Mouse (Mus musculus) gastrocnemius, adult 2 months (tissue): ENCODE measurements around the gene Edaradd. TPM values are rescaled to one million over a fixed set of nuclear protein-coding genes. Genes with fewer than 3 reads are reported as not detected.
A peak's percentile ranks its signal among the peaks of the same experiment; 100 is the strongest.

ENCODE experiments used
- DNase-seq: peaks from one replicate; pipeline ENCODE4 v3.0.0; 2022
- H3K27ac ChIP-seq: fragments of 200-600 bp; 2 replicates; pipeline ENCODE4 v1.8.1; 2022; ENCODE audit warnings: mild to moderate bottlenecking
- H3K4me3 ChIP-seq: fragments of 200-600 bp; 2 replicates; pipeline ENCODE4 v1.8.1; 2022; ENCODE audit warnings: mild to moderate bottlenecking, moderate library complexity
- CTCF ChIP-seq: fragments of 200-600 bp; IDR thresholded peaks from 2 replicates; pipeline ENCODE4 v1.8.1; 2022; ENCODE audit warnings: antibody characterized with exemption, mild to moderate bottlenecking, moderate library complexity
- intact Hi-C: fragments of 180-260 bp; cut with DNase I; formaldehyde crosslinking; loops from one replicate; pipeline ENCODE4 v1.15.1; 2025
- total RNA-seq, 2 experiments: library from RNA; stranded (reverse); gene quantifications; 2 replicates each; pipeline ENCODE4 v1.2.3; 2021

Gene Edaradd
- total RNA-seq, 2 experiments from 2014 or later: not detected

DNA sequence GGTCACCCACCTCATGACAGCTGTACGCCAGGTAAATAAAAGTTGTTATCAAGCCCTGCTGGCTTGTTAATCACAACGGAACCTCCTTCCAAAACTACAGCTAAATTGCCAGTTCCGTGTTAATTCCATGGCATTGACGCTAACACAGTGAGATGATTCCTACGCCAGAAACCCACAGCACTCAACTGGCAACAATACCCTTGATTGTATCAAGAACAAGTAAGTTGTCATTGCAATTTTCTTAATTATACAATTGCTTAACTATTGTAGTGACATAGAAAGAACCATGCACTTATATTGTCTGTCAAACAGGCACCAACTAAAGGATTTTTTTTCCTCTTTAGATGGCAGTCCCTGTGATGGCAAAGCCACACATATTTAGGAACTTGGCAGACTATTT is 23.0 kb upstream of the Edaradd start:
- no peak for DNase-seq
- intact Hi-C loops: no loop called here
- H3K27ac ChIP-seq: no peak overlapping the region
- TF ChIP-seq CTCF: no peak
- H3K4me3 ChIP-seq: no peak overlapping the region

DNA sequence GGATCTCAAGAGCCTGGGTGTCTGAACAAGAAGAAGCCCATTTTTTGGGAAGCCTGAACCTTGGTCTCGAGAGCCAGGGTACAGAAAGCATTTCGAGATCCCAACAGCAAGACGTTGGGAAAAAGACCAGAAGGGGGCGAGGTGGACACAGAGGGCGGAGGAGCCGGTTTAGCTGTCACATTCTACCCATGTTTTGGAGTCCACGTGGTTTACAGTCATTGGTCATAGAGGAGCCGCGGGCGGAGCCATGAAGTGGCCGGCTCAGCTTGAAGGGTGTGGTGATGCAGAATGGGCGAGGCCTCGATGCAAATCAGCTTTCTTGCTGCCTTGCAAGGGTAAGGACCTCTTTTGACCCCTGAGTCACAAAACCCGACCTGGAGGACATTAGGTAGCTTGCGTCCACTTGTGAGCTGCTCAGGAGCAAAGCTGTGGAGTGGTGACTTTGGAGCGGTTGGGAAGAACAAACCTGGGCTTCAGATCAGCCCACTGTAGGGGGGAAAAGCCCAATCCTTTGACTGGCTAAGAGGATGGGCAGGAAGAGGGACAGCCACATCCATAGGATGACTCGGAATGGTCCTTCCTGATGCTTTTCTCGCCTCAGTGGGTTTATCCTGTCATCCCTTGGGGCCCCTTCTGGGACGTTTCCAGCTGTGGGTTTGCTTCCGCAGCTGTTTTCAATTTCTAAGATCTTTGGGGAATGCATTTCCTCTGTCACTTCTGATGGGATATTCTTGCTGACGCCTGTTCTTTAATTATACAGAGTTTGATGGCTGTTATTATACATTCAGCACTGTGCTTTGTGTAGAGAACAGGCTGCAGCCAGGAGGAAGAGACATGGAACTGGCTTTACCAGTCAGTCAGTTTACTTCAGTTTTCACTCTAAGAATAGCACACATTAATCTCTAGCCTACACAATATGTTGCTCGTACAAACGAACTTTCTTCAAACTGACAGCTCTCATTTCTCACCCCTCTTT is 22.1 kb upstream of the Edaradd start:
- intact Hi-C loops: no loop called here
- peak; percentile 22; the same call in 1 of the 2 replicates for TF ChIP-seq CTCF
- peak overlapping the region; percentile 28 for H3K4me3 ChIP-seq

DNA sequence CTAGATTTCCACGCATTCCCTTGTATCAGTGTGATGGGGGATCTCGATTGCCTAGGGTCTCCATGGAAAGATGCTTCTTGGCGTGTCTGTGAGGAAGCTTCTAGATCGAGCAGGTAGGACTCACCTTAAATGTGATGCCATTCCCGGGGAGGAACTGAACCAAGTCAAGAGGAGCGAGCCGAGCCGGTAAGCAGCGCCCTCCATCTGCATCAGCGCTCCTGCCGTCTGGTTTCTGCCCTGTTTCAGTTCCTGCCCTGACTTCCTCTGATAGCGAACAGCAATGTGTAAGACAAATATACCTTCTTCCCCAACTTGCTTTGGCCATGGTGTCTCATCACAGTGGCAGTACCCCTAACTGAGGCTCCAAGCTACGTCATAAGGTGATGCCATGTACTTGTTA is 19.9 kb upstream of the Edaradd start:
- no peak overlapping the region for H3K27ac ChIP-seq
- no peak overlapping the region for H3K4me3 ChIP-seq
- no peak for TF ChIP-seq CTCF
- intact Hi-C loops: no loop called here
- DNase-seq: no peak

More for the DNA sequence above, 22.1 kb upstream of the Edaradd start:
- peak; percentile 39 for DNase-seq
- H3K27ac ChIP-seq: no peak overlapping the region

DNA sequence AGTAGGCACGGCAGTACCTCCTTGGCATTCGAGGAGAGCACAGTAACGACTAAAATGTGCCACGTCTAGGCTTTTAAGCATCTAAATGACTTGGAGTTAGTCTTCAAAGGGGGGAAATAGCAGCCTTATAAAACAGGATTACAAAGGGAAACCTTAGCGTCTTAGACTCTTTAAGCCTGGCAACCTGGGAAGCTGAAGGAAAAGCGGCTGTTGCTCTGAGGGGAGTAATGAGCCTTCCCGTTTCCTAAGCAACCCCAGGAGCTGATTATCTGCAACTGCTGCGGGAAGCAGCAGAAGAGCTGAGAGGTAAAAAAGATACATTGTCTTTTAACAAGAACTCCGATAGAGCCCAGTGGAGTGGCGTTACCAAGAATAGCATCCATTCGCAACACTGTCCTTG is 19.5 kb upstream of the Edaradd start:
- DNase-seq: no peak
- no peak for TF ChIP-seq CTCF
- intact Hi-C loops: loop anchor here (5.0 kb wide), 1 partner anchor 67 kb away; no protein-coding TSS in a partner anchor
- no peak overlapping the region for H3K4me3 ChIP-seq
- H3K27ac ChIP-seq: no peak overlapping the region

DNA sequence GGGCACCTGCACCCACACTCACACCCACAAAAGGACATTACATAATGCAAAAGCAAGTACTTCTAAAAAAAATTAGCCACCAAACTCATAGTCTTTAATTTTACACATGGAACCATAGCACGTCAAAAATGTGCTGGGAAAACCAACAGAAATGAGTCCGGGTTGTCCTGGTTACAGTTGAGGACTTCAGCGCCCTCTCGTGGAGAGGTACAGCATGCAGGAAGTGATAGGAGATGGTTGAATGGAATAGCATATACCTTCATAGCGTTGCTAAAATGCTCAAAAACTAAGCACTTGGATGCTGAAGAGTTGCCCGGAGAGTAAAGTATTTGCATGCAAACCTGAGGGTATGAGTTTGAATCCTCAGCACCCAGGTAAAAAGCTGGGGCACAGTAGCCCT is 17.7 kb upstream of the Edaradd start:
- peak; percentile 64 for TF ChIP-seq CTCF
- intact Hi-C loops: loop anchor here (5.0 kb wide), 1 partner anchor 66 kb away; no protein-coding TSS in a partner anchor
- no peak overlapping the region for H3K27ac ChIP-seq
- H3K4me3 ChIP-seq: no peak overlapping the region
- peak; percentile 42 for DNase-seq

DNA sequence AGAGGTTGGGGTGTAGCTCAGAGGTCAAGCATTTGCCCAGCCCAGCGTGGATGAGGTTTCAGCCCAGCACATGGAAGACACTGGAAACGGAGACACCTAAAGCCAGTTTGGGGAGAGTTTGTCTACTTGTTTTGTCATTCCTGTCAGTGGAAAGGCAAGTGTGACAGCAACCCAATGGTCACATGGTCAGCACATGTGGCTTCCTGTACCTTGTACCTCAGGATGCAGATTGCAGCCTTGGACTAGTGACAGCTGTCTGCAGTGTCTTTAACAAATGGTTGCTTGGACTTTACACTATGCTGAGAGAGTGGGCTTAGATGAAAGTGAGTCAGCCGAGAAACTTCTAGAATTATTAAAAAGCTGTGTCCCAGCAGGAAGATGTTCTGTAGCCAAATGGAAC is 14.4 kb upstream of the Edaradd start:
- DNase-seq: no peak
- no peak for TF ChIP-seq CTCF
- no peak overlapping the region for H3K27ac ChIP-seq
- no peak overlapping the region for H3K4me3 ChIP-seq
- intact Hi-C loops: loop anchor here (5.0 kb wide), 1 partner anchor 62 kb away; no protein-coding TSS in a partner anchor

DNA sequence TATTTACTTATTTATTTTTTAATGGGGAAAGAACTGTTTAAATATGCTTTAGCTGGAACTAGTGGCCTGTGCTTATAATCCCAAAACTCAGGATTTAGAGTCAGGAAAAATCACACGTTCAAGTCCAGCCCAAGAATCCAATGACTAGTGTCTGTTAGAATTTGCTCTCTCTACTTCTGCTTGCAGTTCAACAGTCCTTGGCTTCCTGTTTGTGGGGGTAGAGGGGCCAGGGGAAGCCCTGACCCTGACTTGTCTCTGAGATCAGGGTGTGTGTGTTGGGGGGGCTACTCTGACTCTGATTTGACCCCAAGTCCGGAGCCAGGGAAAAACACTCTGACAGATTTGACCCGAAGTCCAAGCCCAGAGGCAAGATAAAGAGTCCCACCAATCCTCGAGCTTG is 5.4 kb upstream of the Edaradd start:
- TF ChIP-seq CTCF: no peak
- intact Hi-C loops: no loop called here
- DNase-seq: no peak

DNA sequence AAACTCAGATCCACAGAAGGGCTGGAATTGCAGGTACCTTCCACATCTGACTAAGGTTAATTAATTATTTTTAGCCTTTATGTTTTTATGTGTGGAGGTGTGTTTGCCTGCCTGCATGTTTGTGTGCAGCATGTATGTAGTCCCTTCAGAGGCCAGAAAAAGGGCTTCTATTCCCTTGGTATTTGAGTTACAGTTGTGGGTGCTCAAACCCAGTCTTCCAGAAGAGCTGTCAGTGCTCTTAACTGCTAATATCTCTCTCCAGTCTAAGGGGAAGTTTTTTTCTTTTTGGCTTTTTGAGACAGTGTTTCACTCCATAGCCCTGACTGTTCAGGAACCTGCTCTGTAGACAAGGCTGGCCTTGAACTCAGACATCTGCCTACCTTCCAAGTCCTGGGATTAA is 2.1 kb upstream of the Edaradd start:
- no peak for DNase-seq
- intact Hi-C loops: no loop called here
- no peak for TF ChIP-seq CTCF
- Histone ChIP-seq H3K27ac (no peak overlapping the region), H3K4me3 (no peak overlapping the region)

More for the DNA sequence above, 5.4 kb upstream of the Edaradd start:
- no peak overlapping the region for H3K4me3 ChIP-seq
- no peak overlapping the region for H3K27ac ChIP-seq

DNA sequence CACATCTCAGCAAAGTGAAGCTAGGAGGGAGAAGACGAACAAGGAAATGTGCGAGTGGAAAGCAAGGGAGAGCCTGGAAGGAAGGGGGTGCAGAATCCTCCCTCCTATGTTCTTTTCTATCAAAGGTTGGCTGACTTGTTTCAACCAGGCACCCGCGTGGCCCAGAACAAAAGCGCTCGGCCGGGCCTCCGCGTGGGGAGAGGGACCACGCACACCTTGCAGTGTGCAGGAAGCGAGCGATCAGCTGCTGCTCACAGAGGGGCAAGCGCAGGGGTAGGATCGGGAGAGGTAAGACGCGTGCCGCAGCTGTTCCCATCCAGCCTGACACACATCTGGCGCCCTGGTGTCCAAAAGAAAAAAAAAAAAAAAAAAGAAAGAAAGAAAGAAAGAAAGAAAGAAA is 867 bp downstream of the Edaradd start:
- TF ChIP-seq CTCF: no peak
- Histone ChIP-seq H3K27ac (no peak overlapping the region), H3K4me3 (peak overlapping the region; percentile 71)
- intact Hi-C loops: no loop called here
- no peak for DNase-seq

DNA sequence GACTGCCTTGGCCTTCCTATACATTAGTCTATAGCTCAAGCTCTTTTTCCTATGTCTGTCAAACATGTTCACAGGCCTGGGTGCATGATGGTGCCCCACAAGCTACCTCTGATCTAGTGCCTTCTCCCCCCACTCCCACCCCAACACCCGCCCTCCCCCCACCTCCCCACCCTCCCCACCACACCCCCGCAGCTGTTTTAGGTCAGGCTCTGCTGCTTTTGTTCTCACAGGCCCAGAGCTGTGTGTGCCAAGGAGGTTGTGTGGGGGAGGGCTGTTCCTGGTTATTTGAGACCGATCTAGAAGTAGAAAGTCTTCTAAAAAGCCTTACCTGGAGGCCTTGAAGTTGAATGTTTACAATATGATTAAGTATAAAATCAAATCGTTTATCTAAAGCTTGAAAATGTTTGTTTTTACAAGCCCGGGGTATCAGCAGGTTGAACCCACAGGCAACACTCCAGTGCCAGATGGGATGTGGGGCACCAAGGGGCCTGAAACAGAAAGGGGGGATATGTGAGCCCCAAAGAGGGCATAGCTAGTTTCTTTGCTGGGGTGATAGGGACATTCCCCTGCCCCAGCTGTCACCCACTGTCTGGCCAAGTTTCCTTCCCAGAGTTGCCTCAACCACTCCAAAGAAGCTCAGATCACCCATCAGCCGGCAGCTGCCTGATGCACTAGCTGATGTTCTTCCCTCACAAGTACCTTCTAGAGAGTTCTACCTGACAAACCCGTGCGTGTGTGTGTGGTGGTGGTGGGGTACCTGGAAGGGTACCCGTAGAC is 8.9 kb downstream of the Edaradd start:
- no peak overlapping the region for H3K4me3 ChIP-seq
- DNase-seq: no peak
- TF ChIP-seq CTCF: no peak
- no peak overlapping the region for H3K27ac ChIP-seq
- intact Hi-C loops: no loop called here

DNA sequence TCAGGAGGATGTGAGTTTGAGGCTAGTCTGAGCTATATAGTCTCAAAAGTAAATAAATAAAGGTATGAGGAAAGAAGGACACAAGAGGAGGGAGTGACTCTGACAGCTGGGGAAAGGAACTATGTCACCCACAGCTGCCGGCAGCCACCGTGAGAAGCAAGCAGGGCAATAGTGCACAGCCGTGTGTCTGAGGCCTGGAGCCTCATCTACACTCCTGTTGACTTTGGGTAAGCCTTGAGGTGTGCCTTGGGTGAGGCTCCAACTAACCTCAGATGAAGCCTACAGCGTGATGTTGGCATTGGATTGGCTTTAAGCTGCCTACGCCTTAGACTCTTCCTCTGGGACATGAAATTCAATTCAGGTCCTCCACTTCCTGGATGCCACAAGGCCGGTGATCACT is 10.2 kb downstream of the Edaradd start:
- no peak for TF ChIP-seq CTCF
- intact Hi-C loops: no loop called here
- Histone ChIP-seq H3K27ac (no peak overlapping the region), H3K4me3 (no peak overlapping the region)
- DNase-seq: no peak

DNA sequence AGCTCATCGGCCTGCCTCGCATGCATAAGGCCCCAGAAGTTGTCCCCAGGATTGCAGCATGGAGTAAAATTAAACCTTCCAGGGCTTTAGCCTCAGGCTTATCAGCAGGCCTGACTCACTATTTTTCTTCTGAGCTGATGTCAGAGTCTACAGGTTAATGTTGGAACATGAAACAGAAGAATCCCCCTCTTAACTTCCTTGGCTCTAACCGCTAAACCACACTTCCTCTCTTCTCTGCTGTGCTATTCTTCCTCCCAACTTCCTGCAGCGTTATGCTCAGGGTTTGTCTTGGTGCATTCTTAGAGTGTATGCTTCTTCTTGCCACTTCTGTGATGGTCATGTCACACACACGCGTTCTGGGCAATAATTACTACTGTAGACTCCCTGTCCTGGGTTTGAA is 12.8 kb downstream of the Edaradd start:
- Histone ChIP-seq H3K4me3 (no peak overlapping the region), H3K27ac (no peak overlapping the region)
- intact Hi-C loops: no loop called here
- no peak for DNase-seq
- TF ChIP-seq CTCF: no peak

DNA sequence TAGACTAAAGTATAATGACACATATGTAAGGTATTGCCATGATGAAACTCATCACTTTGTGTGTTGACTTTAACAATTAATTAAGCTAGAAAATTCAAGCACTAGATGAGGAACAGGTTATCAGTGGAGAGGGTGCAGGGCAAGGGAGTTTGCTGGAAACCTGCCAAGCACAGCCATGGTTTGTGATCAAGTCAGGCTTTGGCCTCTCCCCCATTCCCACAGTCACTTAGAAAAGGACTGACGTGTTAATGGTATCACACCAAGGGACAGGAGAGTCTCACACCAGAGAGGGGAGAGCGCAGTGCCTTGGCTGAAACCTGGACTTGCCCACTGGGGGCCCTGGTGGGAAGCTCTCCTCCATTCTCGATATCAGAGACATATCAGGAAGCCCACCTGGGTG is 14.9 kb downstream of the Edaradd start:
- intact Hi-C loops: no loop called here
- H3K4me3 ChIP-seq: no peak overlapping the region
- H3K27ac ChIP-seq: no peak overlapping the region
- TF ChIP-seq CTCF: no peak
- DNase-seq: no peak
